Mouse (Mus musculus) frontal cortex, postnatal 14 days (tissue): ENCODE data around the gene Lrrc52.

ENCODE experiments used
- DNase-seq, 2 experiments: peaks; one replicate each; pipeline ENCODE4 v3.0.0; 2022; ENCODE audit warnings: low spot score in 2 of 2

The Lrrc52 gene

GRCm38 (mm10) chr1:167436186-167436975 lies 30.2 kb downstream of the Lrrc52 start:
- DNase-seq, result no peak

DNA sequence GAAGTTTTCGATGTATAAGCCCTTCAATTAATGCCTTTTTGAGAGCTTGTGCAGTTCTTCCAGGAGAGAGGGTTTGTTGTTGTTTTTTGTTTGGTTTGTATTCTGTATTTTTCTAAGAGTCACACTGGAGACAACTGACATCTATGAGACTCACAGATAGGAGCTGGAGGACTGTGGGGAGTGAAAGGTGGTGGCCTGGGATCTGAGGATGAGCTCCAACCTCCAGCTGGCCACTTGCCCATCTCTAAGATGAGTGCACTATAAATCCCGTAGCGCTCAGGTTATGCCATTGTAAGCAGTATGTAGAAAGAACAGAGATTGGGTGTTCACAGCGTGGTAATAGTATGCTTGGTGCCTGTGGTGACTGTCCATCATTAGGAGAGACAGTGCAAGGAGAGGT lies 31.6 kb downstream of the Lrrc52 start:
- DNase-seq, result no peak

- no peak for DNase-seq
Measured at GRCm38 (mm10) chr1:167430976-167431676, 35.5 kb downstream of the Lrrc52 start.

GRCm38 (mm10) chr1:167426681-167427080 lies 39.9 kb downstream of the Lrrc52 start:
- no peak for DNase-seq

DNA sequence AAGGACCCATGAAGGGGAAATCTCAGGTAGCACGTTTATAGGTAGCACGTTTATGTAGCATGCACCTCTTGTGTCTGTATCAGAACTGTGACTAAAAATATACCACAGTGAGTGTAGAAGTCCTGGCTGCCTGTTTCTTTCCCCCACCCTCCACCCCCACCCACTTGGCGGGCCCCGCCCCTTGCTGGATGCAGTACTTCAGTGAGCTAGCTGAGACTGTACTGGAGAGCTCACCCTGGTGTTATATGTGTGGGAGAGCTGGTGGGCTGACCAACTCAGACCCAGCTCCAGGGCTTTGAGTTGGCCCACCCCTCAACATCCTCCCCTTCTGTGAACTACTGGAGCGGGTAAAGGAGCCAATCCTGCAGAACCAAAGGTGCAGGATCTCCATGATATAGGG lies 41.0 kb downstream of the Lrrc52 start:
- no peak for DNase-seq

GRCm38 (mm10) chr1:167422501-167423240 lies 43.9 kb downstream of the Lrrc52 start:
- no peak for DNase-seq

GRCm38 (mm10) chr1:167414846-167415245 lies 51.7 kb downstream of the Lrrc52 start:
- DNase-seq, result peak; percentile 45 to 74

DNA sequence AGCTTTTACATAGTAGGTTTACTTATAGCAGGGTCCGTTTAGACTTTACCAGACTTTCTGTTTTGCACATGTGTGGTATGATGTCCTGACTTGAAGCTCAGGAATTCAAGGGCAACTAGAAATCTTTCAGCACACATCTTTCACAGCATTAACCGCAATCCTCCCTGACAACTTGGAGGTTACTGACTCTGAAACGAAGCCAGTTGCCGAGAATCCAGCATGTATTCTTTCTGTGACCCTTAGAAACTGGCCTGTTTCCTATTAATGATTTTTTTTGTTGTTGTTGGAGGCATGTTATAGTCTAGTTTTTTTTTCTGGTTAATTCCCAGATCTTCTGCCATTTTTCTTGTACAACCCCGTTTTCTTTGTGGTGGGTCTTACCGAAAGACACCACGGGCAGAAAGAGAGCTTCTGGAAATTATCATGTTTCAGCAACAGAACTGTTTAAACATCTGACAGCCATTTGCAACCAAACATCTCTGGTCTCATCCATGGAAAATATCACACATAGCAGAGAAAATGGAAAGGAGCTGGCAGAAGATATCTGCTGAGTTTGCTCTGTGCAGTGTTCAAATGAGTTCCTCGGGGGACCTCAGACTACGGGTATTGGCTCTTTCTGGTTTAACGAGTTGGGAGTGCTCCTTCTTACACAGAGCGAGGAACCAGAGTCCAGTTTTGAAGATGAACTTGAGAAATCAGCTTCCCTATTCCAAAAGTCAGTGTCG lies 54.4 kb downstream of the Lrrc52 start:
- DNase-seq, result no peak

- DNase-seq, result no peak
Measured at GRCm38 (mm10) chr1:167409601-167410000, 57.0 kb downstream of the Lrrc52 start.

- no peak for DNase-seq
Measured at GRCm38 (mm10) chr1:167405237-167405636, 61.3 kb downstream of the Lrrc52 start.
